Mouse (Mus musculus) kidney, postnatal 10 days (tissue): ENCODE results near the gene Gna11.

Experiments
- DNase-seq: peaks from one replicate; pipeline ENCODE4 v3.0.0; 2021; ENCODE audit warnings: mixed read lengths

Gna11 gene

DNA sequence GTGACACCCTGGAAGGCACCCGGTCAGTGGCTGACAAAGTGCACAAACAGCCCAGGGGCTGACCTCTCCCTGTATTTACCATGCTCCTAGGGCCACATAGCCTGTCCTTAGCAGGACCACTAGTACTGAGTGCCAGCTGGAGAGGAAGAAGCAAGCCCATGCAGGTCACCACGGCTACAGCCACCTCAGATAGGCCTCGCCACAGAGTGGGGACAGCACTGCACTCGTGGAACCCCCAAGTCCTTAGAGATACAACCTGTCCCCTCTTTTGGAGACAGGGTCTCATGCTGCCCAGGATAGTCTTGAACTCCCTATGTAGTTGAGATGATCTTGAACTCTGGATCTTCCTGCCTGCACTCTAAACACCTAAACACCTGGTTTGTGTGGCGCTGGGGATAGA is 3.6 kb downstream of the Gna11 start:
- DNase-seq = no peak

DNA sequence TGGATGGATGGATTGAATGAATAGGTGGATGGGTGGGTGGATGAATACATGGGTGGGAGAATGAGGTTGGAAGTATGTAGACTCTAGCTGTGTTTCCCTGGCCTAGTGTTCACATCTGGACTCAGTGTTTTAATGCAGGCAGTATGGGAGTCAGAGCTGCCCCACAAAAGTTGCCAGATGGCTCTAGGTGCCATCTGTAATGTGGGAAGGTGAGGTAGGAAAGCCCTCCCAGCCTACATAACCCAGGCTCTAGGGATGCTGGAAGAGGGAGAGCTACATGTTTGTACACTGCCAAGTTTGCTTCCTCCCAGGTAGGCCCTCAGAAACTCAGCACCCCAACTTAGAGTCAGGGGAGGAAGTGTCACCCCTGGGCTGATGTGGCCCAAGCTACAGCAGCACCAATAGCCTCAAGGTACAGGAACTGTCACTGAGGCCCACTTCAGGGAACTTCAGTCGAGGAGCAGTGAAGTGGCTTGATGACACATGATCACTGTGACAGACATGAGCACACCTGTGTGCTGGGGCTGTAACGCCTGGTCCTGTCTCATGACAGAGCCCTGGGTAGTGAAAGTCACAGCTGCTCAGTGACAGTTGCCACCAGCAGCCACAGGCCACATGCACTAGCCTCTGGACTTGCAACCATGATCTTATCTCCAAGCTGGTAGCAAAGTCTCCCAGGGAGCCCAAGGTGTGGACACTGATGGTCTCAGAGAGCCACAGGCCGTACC is 6.5 kb downstream of the Gna11 start:
- no peak for DNase-seq

DNA sequence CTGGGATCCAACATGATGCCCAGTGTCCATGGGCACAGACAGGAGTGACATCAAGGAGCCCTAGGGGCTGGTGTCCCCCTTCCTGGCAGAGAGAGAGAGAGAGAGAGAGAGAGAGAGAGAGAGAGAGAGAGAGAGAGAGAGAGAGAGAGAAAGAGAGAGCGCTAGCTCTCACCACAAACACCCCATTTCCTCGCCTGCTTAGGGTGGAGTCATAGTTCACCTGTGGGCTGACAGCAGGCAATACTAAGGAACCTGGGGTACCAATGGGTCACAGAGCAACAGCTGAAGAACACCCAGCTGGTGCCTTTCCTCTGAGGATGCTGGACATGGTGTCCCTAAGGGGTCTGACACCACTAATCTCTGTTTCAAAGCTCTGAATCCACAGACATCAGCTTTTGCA is 7.6 kb downstream of the Gna11 start:
- DNase-seq = no peak

DNA sequence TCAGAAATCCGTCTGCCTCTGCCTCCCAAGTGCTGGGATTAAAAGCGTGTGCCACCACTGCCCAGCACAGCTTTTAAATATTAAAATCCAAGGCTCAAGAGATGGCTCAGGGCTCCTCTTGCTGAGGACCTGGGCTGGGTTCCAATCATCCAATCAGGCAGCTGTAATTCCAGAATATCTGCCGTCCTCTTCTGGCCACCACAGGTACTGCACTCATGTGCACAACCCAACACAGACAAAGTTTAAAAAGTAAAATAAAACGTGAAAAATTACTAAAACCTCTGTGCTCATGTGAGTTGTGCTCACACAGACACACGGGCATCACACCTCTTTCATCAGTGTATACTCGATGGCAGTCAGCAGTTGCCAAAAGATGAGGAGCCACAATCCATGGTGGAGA is 8.3 kb downstream of the Gna11 start:
- no peak for DNase-seq

DNA sequence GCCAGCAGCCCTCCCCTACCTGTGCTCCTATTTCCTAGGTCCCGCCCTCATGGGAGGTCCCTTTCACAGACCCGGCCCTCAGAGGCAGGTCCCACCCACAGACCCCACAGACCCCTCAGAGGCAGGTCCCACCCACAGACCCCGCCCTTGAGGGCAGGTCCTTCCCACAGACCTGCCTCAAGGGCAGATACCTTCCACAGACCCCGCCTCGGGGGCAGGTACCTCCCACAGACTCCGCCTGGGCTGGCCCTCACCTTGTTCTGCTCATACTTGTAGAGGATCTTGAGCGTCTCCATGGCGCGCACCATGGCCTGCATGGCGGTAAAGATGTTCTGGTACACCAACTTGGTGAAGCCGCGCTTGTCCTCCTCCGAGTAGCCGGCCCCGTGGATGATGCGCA is 10.2 kb downstream of the Gna11 start:
- DNase-seq = no peak

DNA sequence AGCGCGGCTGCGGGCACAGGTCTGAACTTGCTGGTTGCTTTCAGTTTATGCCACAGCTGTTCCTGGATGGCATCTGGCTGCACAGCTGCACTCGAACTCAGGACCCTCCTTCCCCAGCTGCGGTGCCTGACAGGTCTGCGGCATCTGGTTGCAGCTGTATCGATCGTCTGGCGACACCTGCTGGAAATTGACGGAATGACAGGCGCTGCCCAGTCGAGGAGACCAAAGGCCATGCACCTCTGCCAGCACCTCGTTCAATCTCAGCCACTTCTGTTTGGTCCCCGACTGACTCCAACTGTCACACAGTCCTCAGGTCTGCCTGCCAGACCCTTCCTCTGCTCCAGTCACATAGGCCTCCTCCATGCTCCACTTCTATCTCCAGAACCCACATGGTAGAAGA is 18.2 kb downstream of the Gna11 start:
- DNase-seq = peak; percentile 89

DNA sequence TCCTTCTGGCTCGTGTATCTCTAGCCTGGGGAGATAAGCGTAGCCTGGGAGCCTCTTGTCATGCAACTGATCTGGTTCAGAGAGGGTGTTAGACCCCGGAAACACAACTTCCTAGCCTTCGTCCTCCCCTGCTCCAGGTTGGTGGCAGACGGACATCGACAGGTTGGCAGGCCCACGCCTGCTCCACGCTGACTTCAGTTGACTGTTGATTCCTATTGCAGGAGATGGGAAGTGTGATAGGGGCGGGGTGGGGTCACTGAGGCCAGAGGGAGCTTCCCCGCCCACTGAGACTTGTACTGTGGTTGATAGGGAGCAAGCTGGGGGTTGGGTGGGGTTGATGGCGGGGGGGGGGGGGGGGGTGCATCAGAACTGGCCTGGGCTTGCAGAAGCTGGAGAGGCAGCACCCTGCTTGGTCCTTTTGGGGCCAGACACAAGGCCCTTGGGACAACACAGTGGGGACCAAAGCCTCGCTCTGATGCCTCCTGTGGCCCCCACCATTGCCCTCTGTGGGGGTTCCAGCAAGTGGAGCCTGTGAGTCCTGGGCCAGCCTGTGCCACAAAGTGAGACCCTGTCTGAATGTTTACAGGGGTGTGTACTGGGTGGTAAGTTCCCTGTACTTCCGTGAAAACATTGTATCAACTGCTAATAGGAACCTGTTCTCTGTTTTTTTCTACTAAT is 19.8 kb downstream of the Gna11 start:
- no peak for DNase-seq

DNA sequence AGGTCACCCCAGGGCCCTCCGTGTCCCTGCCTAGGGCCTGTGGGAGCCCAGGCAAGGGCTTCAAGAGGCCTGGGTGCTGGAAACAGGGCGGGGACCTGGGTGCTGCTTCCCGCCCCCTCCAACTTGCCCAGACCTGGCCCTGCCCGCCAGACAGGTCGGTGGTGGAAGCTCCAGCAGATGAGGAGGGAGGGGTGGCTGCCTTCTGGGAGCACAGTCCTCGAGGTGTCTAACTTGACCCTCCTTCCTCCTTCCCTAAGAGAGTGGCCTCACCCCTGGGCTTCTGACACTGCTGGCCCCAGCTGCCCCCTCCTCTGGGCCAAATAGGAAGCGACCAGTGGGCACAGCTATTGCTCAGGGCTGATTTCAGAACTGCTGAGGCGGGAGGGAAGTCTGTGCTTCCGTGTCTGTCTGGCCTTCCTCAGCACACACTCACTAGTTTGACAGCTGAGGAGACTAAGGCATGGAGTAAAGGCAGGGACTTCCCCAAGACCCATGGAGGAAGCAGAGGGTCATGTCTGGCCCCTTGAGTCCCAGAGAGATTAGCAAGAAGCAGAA is 20.9 kb downstream of the Gna11 start, which contains the start of gene Gna15:
Gene Gna15, minus strand, starts transcription at position 175 of the 555 bp plus-strand sequence.
- no peak for DNase-seq

DNA sequence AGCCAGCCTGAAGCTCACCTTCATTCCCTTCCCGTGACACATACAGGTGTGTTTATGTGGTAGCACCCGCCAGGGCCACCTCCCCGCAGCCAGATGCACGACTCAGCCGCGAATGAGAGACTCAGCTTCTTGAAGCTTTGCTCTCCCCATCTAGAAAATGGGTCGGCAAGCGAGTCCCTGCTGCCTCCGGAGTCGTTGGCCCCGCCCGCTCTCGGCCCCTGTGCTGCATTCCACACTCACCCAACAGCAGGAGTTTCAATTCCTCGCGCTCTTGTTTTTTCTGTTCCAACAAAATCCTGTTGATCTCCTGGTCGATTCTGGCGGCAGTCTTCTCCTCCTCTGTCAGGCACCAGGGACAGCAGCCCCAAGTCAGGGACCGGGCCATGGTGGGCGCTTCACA is 21.4 kb downstream of the Gna11 start:
- DNase-seq = no peak

DNA sequence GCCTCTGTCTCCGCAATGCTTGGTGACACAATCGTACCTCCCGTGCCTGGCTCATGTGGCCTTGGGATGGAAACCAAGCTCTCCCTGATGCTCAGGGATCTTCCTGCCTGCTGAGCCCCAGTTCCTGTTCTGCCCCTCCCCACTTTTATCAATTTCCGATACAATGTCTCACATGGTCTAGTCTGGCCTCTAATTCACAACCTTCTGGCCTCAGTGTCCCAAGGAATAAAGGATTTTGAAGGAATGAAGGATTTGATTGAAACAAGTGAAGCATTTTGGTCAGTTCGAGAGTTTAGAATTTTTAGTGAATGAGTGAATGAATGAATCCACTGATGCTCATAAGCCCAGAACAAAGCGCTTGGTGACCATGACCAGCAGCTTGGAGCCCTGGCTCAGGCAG is 21.8 kb downstream of the Gna11 start:
- no peak for DNase-seq

DNA sequence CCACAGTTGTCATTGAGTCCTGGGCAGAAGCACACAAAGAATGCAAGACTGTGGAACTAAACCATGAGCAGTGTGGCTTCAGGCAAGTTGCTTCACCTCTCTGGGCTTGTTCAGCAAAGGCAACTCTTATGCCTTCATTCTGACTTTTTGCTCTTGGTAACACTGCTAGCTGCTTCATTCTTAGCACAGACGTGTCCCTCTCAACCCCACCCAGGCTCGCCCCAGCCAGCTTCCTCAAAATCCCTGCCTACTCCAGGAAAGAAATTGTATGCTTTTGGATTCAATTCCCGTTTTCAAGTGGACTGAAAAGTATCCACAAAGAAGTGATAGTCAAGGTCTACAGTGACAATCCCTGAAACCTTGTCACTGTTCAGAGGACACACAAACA is 25.0 kb downstream of the Gna11 start:
- no peak for DNase-seq

DNA sequence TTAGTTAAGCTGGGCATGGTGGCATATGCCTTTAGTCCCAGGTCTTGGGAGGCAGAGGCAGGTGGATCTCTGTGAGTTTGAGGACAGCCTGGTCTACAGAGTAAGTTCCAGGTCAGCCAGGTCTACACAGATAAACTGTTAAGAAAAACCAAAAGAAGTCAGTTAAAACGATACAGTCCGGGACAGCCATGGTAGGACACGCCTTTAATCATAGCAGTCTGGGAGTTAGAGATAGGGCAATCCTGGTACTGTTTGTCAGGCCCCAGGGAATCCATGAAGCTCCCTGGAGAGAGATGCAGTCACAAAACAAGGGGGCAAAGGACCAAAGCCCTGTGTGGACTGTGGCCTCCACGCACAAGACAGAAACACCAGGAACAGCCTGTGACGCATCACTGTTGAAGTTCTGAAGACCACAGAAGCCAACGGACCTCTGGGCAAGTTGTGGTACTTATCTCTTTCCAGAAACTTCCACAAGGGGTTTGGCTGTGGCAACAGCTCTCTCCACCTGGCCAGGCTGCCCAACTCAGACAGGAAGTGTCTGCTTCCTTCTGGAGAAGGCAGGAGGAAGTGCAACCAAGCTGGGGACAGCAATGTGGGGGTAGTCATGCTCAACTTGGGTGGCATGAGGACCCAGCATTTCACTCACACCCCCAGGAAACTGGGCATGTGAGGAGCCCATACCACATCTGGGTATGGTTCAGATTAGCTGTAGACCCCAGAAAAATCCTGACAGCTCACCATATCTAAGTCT is 25.6 kb downstream of the Gna11 start:
- no peak for DNase-seq

DNA sequence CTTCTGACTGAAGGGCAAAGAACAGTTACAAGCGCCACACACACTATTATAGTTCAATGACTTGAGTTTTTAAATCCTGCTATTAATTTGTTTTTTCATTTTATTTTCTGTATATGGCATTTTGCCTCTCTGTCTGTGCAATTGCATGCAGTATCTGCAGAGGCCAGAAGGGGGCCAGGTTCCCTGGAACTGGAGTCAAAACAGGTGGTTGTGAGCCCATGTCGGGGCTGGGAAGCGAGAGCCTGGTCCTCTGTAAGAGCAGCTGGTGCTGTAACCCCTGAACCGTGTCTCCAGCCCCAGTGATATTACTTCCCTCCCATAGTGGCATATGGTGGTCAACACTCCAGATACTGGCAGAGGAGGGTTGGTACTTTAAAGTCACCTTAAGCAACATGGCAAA is 26.4 kb downstream of the Gna11 start:
- peak; percentile 84 for DNase-seq

DNA sequence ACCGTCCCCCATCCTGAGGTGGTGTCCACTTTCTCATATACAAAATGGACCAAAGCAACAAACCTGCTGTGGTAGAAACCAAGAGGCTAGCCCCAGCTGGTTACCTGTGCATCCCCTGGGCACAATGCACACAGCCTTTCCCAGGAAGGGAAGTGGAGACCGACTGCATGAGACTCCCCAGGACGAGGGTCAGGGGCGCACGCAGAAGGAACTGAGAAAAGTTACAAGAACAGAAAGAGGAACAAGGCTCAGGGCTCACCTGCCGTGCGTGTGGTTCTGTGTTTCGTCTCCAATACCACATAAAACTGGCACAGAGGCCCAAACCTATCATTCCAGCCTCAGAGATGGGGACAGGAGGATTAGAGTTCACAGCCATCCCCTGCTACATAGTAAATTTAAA is 27.8 kb downstream of the Gna11 start:
- no peak for DNase-seq

DNA sequence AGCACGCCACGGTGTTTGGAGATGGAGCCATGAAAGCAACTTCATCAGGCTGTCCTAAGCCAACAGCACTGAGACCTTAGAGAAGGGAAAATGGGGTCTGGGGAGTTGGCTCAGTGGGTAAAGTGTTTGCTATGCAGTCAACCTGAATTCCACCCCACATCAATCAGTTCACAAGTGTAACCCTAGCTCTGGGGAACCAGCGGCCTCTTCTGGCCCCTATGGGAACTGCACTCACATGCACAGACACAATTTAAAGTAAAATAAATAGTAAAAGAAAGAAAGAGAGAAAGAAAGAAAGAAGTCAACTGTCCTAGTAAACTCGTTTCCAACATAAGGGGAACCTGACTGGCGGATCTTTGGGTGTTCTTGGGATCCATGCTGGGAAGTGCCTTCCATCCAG is 31.2 kb downstream of the Gna11 start:
- DNase-seq = no peak

DNA sequence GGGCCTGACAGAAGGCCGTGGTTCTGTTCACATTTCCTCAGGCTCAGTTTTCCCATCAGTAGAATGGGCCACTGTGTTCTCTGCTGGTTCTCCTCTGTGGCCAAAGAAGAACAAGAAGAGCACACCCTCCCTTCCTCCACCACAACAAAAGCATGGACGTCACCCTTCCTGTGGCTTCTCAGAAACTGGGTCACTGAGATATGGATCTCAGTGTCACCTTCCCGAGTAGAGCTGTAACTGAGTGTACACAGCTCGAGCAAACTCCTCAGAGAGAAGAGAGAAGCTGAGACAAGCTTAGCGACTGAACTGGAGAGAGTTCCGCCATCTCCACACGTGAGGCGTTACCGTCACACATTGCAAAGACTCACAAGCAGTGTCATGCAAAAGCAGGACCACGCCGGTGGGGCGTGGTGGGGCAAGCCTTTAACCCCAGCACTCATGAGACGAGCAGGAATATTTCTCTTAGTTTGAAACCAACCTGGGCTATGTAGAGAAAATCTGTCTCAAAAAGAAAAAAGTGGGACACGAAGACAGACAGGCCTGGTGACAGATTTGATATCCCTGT is 34.7 kb downstream of the Gna11 start:
- no peak for DNase-seq

DNA sequence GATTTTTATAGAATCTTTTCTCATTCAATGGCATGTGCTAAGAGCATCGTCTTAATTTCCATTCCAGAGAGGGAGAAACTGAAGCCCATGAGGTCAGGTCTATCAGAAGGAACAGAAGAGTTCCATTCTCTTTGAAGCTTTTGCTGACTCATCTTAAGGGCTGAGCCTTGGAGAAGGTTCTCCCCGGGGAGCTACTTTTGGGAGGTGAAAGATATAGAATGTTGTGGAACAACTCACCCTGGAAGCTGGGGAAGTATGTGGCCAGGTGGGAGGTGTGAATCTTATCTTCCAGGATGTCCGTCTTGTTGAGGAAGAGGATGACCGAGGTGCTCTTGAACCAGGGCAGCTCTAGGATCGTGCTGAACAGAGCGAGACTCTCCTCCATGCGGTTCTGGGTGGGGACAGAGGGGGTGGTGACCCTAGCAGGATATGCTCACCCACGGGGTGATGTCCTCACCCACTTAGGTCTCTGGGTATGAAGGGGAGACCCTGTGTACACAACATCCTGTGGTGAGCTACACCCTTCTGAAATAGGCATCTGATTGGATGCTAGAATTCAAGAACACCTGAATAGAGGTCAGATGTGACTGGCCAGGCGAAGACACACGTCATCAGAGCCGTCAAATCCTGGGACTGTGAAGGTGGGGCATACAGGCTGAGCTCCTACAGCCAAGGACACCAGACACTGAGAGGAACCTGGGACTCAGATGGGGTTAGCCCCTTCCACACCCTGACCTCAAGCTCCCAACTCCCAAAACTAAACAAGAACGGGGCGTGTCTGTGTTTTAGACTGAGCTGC is 37.1 kb downstream of the Gna11 start:
- DNase-seq = no peak

DNA sequence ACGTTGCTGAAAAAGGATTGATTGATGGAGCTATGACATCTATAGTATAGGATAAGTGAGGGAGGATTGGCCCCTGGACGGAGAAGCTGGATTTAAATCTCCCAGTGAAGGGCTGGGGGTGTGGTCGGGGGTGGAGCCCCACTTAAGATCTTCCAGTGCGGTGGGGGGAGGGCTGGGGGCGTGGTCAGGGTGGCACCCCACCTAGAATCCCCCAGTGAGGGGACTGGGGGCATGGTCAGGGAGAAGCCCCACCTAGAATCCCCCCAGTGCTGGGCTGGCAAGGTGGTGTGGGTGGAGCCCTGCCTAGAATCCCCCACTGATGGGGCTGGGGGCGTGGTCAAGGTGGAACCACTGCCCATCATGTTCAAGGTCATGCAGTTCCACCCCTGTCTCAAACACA is 37.9 kb downstream of the Gna11 start:
- no peak for DNase-seq

DNA sequence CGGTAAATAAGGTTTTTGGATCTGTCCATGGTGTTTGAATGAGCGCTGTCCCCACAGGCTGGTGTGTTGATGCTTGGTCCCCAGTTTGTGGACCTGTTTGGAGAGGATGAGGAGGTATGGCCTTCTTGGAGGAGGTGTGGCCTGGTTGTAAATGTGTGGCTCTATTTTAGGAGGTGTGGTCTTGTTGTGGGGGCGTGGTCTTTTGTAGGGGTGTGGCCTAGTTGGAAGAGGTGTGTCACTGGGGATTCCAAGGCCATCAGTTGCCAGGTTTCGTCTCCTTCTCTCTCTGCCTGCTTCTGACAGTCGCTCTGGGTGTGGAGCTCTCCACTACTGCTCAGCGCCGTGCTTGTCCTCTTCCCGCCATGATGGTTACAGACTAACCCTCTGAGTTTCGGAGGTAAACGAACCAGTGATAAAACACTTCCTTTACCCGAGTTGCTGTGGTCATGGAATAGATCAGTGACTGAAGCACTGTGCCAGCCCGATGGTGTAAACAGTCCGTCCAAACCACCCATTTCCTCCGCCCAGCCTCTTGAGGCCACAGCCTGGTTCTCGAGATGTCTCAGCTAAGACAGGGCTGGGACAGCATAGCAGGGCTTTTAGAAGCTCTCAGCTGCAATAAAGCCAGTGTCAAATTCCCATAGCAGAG is 39.9 kb downstream of the Gna11 start:
- no peak for DNase-seq

DNA sequence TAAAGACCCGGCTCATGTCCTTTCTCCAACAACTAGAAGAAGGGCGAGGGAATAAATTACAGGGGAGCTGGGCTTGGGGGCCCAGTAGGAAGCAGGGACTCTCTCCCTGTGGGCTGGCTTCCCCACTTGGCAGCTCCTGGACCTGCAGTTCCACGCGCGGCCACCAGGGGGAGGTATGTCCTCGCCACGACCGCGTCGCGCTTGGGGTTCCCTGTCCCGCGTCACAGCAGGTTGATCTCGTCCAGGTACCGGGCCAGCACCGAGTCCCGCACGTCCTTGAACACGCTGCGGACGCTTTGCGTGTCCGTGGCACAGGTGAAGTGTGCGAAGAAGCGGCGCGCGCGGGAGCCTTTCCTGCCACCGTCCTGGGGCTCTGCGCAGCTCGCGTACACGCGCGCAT is 42.3 kb downstream of the Gna11 start:
- DNase-seq = peak; percentile 94

DNA sequence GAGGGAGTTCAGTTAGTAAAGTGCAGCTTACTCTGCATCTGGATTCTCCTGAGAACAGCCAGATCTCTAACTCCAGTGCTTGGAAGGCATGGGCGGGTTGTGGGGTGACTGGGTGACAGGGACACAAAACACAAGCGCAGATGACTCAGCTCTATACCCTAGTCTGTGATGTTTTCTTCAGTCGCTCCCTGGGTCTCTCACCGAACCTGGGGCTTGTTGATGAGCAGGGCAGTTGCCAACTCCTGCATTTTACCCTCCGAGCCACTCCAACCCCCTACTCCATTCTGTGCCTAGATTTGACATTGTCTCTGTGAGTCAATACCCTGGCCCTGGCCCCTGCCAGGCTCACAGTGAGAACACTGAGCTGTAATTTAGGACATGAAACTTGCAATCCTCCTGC is 43.1 kb downstream of the Gna11 start:
- DNase-seq = no peak

DNA sequence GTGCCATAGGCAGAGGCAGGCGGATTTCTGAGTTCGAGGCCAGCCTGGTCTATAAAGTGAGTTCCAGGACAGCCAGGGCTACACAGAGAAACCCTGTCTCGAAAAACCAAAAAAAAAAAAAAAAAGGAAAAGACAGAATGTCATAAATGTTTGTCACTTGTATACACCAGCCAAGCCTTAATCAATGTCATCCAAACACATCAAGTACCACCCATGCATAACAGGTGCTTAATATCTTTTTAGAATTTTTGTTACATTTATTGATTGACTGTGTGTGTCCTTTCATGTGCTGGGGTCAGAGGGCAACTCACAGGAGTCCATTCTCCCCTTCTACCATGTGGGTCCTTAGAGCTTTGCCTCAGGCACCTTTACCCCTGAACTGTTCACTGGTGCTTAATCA is 45.0 kb downstream of the Gna11 start, which contains the start of gene S1pr4:
Gene S1pr4, minus strand, starts transcription at position 101 of the 400 bp plus-strand sequence.
- DNase-seq = no peak
